Mouse (Mus musculus): Measurements from ENCODE around the gene 9930111J21Rik2. TPM values are rescaled to one million over a fixed set of nuclear protein-coding genes. Genes with fewer than 3 reads are reported as not detected.
"Not testable (repeated sequence)": the region's sequence is repeated elsewhere in the genome, so short reads cannot be mapped to it uniquely, and the experiment has no call there.

The 9930111J21Rik2 gene
- polyA plus RNA-seq, 1 experiment from 2014 or later = 0.25 TPM

GRCm38 (mm10) chr11:48979251-48979650 is 71.8 kb downstream of the 9930111J21Rik2 start, which contains the start of gene 9930111J21Rik1:
TSS of gene 9930111J21Rik1 (minus strand) at chr11:48979398.
- not testable (repeated sequence) for ATAC-seq (replicated peaks; ENCODE audit: insufficient number of reproducible peaks, low FRiP score, low TSS enrichment, low read depth); H3K27me3 ChIP-seq (ENCODE audit: control insufficient read depth, insufficient read depth, low read length); H3K27ac ChIP-seq (replicated peaks; ENCODE audit: low read depth, low read length); H3K9ac ChIP-seq (replicated peaks; ENCODE audit: low read length); H3K4me2 ChIP-seq (ENCODE audit: low read depth, low read length); DNase-seq (ENCODE audit: low spot score); H3K4me1 ChIP-seq (ENCODE audit: control insufficient read depth, insufficient read depth, low read length); H3K9me3 ChIP-seq (replicated peaks; ENCODE audit: control insufficient read depth, low read length); H3K4me3 ChIP-seq (ENCODE audit: low read depth, low read length); H3K36me3 ChIP-seq (replicated peaks; ENCODE audit: control insufficient read depth, insufficient read depth, low read depth, low read length)
- WGBS = no CpG with 5 or more reads among the region's 3 CpGs

GRCm38 (mm10) chr11:48978240-48978939 is 72.7 kb downstream of the 9930111J21Rik2 start, which contains the start of gene Olfr56:
TSS of gene Olfr56 (plus strand) at chr11:48978889.
- H3K4me3 ChIP-seq (ENCODE audit: low read depth, low read length); H3K36me3 ChIP-seq (replicated peaks; ENCODE audit: control insufficient read depth, insufficient read depth, low read depth, low read length); H3K4me1 ChIP-seq (ENCODE audit: control insufficient read depth, insufficient read depth, low read length); H3K9me3 ChIP-seq (replicated peaks; ENCODE audit: control insufficient read depth, low read length); ATAC-seq (replicated peaks; ENCODE audit: insufficient number of reproducible peaks, low FRiP score, low TSS enrichment, low read depth); H3K4me2 ChIP-seq (ENCODE audit: low read depth, low read length); DNase-seq (ENCODE audit: low spot score); H3K9ac ChIP-seq (replicated peaks; ENCODE audit: low read length); H3K27me3 ChIP-seq (ENCODE audit: control insufficient read depth, insufficient read depth, low read length); H3K27ac ChIP-seq (replicated peaks; ENCODE audit: low read depth, low read length): not testable (repeated sequence)
- WGBS = no CpG with 5 or more reads among the region's 1 CpGs

GRCm38 (mm10) chr11:48974686-48975085 is 76.4 kb downstream of the 9930111J21Rik2 start:
- ATAC-seq (replicated peaks; ENCODE audit: insufficient number of reproducible peaks, low FRiP score, low TSS enrichment, low read depth); DNase-seq (ENCODE audit: low spot score); H3K9me3 ChIP-seq (replicated peaks; ENCODE audit: control insufficient read depth, low read length); H3K27ac ChIP-seq (replicated peaks; ENCODE audit: low read depth, low read length); H3K4me3 ChIP-seq (ENCODE audit: low read depth, low read length); H3K9ac ChIP-seq (replicated peaks; ENCODE audit: low read length); H3K4me2 ChIP-seq (ENCODE audit: low read depth, low read length); H3K4me1 ChIP-seq (ENCODE audit: control insufficient read depth, insufficient read depth, low read length); H3K27me3 ChIP-seq (ENCODE audit: control insufficient read depth, insufficient read depth, low read length); H3K36me3 ChIP-seq (replicated peaks; ENCODE audit: control insufficient read depth, insufficient read depth, low read depth, low read length): not testable (repeated sequence)
- no CpG with 5 or more reads among the region's 1 CpGs for WGBS

Other genes with a start within 250 kb of the 9930111J21Rik2 start
- gene Trim41, start 233.9 kb downstream of the 9930111J21Rik2 start, polyA plus RNA-seq (2014; fragmentation: Nextera tagmentation; extraction: Ambion mirVana) = 3.2 and 3.8 TPM in 2 replicates
- 0.27 and 0.33 TPM in 2 replicates for gene Trim7, start 225.1 kb downstream of the 9930111J21Rik2 start, polyA plus RNA-seq (2014; fragmentation: Nextera tagmentation; extraction: Ambion mirVana)
- 7.7 and 14.0 TPM in 2 replicates for gene Gm12184, start 224.6 kb downstream of the 9930111J21Rik2 start, polyA plus RNA-seq (2014; fragmentation: Nextera tagmentation; extraction: Ambion mirVana)
- gene Irgm1, start 179.6 kb downstream of the 9930111J21Rik2 start, polyA plus RNA-seq (2014; fragmentation: Nextera tagmentation; extraction: Ambion mirVana) = 2.0 and 2.8 TPM in 2 replicates
- 0.11 and 0.26 TPM in 2 replicates for gene Gm5431, start 149.0 kb downstream of the 9930111J21Rik2 start, polyA plus RNA-seq (2014; fragmentation: Nextera tagmentation; extraction: Ambion mirVana)
- gene Psme2b, start 105.1 kb downstream of the 9930111J21Rik2 start, polyA plus RNA-seq (2014; fragmentation: Nextera tagmentation; extraction: Ambion mirVana) = 2.0 and 2.1 TPM in 2 replicates
- not detected in 2 replicates for gene Olfr56, start 72.4 kb downstream of the 9930111J21Rik2 start, polyA plus RNA-seq (2014; fragmentation: Nextera tagmentation; extraction: Ambion mirVana)
- 0.11 and 0.45 TPM in 2 replicates for gene 9930111J21Rik1, start 71.8 kb downstream of the 9930111J21Rik2 start, polyA plus RNA-seq (2014; fragmentation: Nextera tagmentation; extraction: Ambion mirVana)
- not detected in 2 replicates for gene Gm12185, start 59.0 kb downstream of the 9930111J21Rik2 start, polyA plus RNA-seq (2014; fragmentation: Nextera tagmentation; extraction: Ambion mirVana)
- gene Tgtp1, start 57.1 kb downstream of the 9930111J21Rik2 start, polyA plus RNA-seq (2014; fragmentation: Nextera tagmentation; extraction: Ambion mirVana) = not detected in 2 replicates
- not detected in 2 replicates for gene Tgtp2, start 13.0 kb upstream of the 9930111J21Rik2 start, polyA plus RNA-seq (2014; fragmentation: Nextera tagmentation; extraction: Ambion mirVana)
- 0.56 and 1.2 TPM in 2 replicates for gene Ifi47, start 25.3 kb upstream of the 9930111J21Rik2 start, polyA plus RNA-seq (2014; fragmentation: Nextera tagmentation; extraction: Ambion mirVana)
- not detected in 2 replicates for gene Olfr1396, start 63.6 kb upstream of the 9930111J21Rik2 start, polyA plus RNA-seq (2014; fragmentation: Nextera tagmentation; extraction: Ambion mirVana)
- not detected in 2 replicates for gene Olfr1395, start 91.0 kb upstream of the 9930111J21Rik2 start, polyA plus RNA-seq (2014; fragmentation: Nextera tagmentation; extraction: Ambion mirVana)
- gene Olfr1394, start 103.1 kb upstream of the 9930111J21Rik2 start, polyA plus RNA-seq (2014; fragmentation: Nextera tagmentation; extraction: Ambion mirVana) = not detected in 2 replicates
- gene Btnl9, start 135.9 kb upstream of the 9930111J21Rik2 start, polyA plus RNA-seq (2014; fragmentation: Nextera tagmentation; extraction: Ambion mirVana) = 0.15 and 0.77 TPM in 2 replicates
- 64.0 and 66.1 TPM in 2 replicates for gene Zfp62, start 152.1 kb upstream of the 9930111J21Rik2 start, polyA plus RNA-seq (2014; fragmentation: Nextera tagmentation; extraction: Ambion mirVana)
- gene Mgat1, start 192.9 kb upstream of the 9930111J21Rik2 start, polyA plus RNA-seq (2014; fragmentation: Nextera tagmentation; extraction: Ambion mirVana) = 26.4 and 32.8 TPM in 2 replicates
- 0.17 TPM in 1 of 2 replicates, not detected in the other for gene Olfr1393, start 227.1 kb upstream of the 9930111J21Rik2 start, polyA plus RNA-seq (2014; fragmentation: Nextera tagmentation; extraction: Ambion mirVana)
- not detected in 2 replicates for gene Olfr1392, start 234.0 kb upstream of the 9930111J21Rik2 start, polyA plus RNA-seq (2014; fragmentation: Nextera tagmentation; extraction: Ambion mirVana)